Mouse (Mus musculus): ENCODE data around the gene Slc25a47.

Slc25a47 gene

DNA sequence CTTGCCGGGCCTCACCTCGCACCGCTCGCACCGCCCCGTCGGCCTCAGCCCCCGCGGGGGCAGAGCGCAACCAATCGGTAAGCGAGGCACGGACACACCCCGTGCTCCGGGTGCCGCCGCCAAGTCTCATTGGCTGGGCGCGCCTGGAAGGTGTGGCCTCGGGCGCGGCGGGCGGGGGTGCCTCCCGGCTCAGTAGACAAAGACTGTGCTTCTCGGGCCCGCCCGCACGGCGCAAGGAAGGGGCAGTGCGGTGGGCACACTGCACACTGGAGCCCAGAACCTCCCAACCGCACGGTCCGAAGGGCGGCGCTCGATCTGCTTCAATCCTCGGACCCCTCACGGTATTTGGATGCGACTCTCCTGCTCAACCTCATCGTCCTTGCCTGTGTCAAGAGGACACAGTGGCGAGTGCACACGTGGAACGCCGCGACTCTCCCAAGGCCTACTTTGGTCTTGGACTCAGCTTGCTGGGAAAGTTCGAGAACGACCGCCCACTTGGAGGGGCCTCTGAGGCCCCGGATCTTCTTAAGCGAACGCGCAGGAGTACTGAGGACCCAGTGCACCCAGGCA is at the start of gene Slc25a47, which contains the start of gene Slc25a29:
Gene Slc25a47 (plus strand): TSS at position 207 of the 570 bp plus-strand sequence.
Gene Slc25a29 (minus strand): TSS at position 44 of the 570 bp plus-strand sequence.
- peak; percentile 97 for DNase-seq (ENCODE audit: low spot score in 2 of 2)

DNA sequence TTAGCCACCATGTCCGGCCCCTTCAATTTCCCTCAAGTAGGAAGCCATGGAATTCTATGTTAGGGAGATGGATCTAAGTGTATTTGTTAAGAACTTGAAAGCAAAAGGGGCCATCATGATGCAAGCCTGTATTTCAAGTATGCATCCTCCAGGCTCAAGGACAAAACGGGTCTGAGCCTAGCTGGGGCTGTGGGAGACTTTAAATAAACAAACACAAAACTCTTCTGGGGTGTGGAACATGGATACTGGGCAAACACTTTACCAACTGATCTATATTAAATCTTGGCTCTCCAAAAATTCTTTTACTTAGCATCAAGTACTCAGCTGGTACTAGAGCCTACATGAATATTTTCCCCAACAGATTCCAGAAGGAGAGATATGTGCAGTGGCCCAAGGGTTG is 48.5 kb upstream of the Slc25a47 start:
- no peak for DNase-seq (ENCODE audit: low spot score in 2 of 2)

GRCm38 (mm10) chr12:108792152-108792545 is 43.7 kb upstream of the Slc25a47 start:
- DNase-seq (ENCODE audit: low spot score in 2 of 2): peak; percentile 67 to 83

DNA sequence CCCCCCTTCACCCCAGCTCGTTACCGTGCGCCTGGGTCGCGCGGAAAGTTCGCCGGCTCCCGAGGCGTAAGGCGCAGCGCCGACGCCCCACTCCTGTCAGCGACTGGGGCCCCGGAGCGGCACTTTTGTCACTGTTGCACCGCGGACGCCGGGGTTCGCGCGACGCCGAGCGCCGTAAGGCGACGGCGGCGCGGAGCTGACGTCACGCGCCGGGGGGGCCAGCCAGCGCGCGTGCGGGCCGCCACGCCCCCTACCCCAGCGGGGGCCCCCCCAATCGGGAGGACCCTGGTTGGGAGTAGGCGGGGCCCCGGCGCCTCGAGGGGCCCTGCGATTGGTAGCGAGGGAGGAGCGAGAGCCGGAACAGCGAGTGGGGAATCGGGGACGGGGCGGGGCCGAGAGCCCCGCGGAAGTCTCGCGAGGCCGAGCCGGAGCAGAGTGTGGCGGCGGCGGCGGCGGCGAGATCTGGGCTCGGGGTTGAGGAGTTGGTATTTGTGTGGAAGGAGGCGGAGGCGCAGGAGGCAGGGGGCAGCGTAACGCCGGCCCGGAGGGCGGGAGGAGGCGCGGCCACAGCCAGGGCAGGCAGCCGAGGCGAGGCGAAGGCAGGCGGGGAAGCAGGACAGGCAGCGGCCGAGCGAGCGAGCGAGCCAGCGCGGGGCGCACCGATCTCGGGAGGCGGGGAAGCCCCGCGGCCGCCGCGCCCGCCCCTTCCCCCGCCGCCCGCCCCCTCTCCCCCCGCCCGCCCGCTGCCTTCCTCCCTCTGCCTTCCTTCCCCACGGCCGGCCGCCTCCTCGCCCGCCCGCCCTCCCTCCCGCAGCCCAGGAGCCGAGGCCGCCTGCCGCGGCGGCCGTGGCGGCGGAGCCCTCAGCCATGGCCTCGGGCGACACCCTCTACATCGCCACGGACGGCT is 43.0 kb upstream of the Slc25a47 start, which contains the start of gene Yy1:
Gene Yy1 (plus strand): TSS at position 428 of the 907 bp plus-strand sequence.
- peak; percentile 99 to 100 for DNase-seq (ENCODE audit: low spot score in 2 of 2)

- peak; percentile 36 to 63 for DNase-seq (ENCODE audit: low spot score in 2 of 2)
Measured at GRCm38 (mm10) chr12:108793453-108793941, 42.3 kb upstream of the Slc25a47 start.

GRCm38 (mm10) chr12:108794078-108794711 is 41.7 kb upstream of the Slc25a47 start:
- peak; percentile 76 to 77 for DNase-seq (ENCODE audit: low spot score in 2 of 2)

DNA sequence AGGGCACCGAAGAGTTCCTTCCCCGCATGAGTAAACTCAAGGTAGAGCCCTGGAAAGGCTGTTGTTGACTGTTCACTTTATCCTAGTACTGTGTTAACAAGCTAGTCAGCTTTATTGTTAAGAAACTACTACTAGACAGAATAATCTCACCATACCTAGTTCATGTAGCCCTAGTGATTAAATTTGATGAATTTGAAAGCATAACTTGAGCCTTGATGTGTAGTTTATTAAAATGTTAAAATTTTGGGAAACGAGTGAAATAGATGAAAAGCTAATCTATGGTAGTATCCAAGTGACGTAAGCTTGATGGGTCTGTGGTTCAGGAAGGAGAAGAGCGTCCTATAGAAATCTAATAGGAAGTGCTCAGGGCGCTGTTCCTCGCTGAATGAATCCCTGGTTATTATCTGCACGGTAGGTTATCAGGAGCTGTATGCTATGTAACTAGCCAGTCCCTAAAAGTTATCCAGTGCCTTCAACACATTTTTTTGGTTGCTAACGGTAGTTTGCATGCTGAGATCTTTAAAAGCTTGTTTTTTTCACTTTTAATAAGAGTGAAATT is 40.8 kb upstream of the Slc25a47 start:
- no peak for DNase-seq (ENCODE audit: low spot score in 2 of 2)

DNA sequence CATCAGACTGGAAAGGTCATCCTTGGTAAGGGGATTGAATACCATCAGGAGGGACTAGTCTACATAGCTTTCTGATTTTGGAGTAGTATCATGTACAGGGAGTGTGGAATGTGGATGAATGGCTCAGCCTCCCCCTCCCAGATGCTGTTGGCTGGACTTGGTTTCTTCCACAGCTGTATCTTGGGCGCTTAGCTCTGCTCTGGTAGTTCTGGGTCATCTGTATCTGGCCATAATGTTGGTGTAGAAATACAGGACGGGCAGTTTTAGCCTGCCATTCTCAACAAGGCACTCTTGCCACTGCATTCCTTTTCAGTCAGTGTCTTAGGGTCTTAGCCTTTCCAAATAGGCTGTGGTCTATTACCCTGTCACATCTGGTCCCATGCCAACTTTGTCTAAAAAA is 34.2 kb upstream of the Slc25a47 start:
- DNase-seq (ENCODE audit: low spot score in 2 of 2): no peak

GRCm38 (mm10) chr12:108804388-108804787 is 31.5 kb upstream of the Slc25a47 start:
- DNase-seq (ENCODE audit: low spot score in 2 of 2): no peak

DNA sequence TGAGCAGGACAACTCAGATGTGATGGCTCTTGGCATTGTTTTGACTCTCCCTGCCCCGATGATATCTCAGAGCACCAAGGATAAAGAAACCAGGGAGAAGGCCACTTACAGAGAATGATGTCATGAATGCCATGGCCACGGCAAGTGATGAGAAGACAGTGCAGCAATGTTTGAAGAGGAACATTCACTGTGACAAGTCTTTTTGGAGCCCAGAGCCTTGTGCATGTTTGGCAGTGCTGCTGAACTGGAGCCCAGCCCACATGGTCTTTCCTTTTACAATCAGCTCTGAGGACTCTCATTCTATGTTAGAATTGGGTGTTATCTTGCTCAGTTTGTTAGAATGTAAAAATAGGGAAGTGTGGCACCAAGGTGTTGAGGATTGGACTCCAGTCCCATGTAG is 27.4 kb upstream of the Slc25a47 start:
- DNase-seq (ENCODE audit: low spot score in 2 of 2): no peak

- DNase-seq (ENCODE audit: low spot score in 2 of 2): no peak
Measured at GRCm38 (mm10) chr12:108809771-108810170, 26.1 kb upstream of the Slc25a47 start.

- DNase-seq (ENCODE audit: low spot score in 2 of 2): no peak
Measured at GRCm38 (mm10) chr12:108810309-108810708, 25.5 kb upstream of the Slc25a47 start.

DNA sequence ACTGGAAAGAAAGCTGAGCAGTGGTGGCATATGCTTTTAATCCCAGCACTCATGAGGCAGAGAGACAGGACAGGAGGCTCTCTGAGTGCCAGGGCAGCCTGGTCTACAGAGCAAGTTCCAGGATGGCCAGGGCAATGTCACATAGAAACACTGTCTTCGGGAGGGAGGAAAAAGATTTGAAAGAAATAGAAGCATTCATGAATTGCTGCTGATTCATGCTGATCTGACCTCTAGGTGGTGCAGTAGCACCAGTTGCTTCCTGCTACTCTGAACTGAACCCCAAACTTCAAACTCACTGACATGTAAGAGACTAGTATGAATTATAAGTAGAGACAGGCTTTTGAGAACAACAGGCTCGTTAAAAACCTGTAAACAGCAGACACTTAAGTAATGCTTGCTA is 24.7 kb upstream of the Slc25a47 start:
- no peak for DNase-seq (ENCODE audit: low spot score in 2 of 2)

DNA sequence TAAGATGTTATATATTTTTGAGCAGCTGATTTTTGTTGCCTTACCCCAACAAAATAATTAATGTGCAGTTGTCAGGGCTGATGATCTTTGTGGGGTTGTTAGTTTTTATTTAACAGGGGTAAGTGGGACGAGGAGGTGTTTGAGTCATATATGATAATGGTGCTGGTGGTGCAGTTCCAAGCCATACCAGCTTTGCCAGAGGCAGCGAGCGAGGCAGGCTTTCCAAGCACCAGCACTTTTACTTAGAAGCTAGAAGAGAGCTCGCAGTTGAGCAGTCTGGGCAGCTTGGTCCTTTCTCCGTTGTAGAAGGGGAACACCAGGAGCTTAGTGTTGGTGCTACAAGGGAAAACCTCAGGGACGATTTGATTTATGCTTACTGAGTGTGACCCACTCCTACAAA is 23.4 kb upstream of the Slc25a47 start:
- no peak for DNase-seq (ENCODE audit: low spot score in 2 of 2)

DNA sequence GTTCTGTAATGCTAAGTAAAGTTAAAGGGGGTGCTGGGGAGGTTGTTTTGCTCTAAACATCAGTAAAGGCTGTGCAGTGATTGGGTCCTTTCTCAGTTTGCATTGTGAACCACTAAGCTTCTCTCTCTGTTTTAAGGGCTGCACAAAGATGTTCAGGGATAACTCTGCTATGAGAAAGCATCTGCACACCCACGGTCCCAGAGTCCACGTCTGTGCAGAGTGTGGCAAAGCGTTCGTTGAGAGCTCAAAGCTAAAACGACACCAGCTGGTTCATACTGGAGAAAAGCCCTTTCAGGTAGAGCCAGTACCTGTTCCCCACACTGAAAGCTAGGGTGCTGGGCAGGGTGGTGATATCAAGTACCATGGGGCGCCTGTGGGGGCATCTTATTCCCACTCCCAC is 21.4 kb upstream of the Slc25a47 start:
- DNase-seq (ENCODE audit: low spot score in 2 of 2): no peak

- no peak for DNase-seq (ENCODE audit: low spot score in 2 of 2)
Measured at GRCm38 (mm10) chr12:108816569-108816968, 19.3 kb upstream of the Slc25a47 start.

GRCm38 (mm10) chr12:108820461-108820860 is 15.4 kb upstream of the Slc25a47 start:
- no peak for DNase-seq (ENCODE audit: low spot score in 2 of 2)

GRCm38 (mm10) chr12:108823036-108823435 is 12.8 kb upstream of the Slc25a47 start:
- no peak for DNase-seq (ENCODE audit: low spot score in 2 of 2)

DNA sequence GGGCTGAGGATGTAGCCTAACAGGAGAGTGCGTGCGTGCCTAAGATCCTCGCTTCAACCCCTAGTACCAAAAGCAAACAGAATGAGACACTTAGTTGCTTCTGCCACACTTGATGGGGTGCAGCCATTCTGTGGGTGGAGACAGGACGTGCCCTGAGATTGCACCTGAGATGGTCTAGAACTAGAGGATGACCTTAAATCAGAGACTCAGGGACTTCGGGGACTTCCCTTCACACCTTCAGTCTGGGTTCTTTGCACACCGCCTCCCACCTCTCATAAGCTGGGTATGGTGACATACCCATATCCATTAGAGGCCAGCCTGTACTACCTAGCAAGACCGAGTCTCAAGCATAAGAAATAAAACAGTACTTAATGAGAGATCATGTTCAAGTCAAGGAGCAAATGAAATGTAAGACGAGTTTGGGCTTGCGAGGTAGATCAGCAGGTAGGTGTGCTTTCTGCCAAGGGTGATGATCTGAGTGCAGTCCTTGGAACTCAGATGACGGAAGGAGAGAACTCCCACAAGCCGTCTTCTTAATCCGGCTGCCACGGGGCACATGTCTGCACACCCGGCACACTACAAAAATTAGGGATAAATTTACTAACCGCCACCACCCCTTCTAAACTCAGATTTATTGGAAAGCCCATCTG is 11.5 kb upstream of the Slc25a47 start:
- DNase-seq (ENCODE audit: low spot score in 2 of 2): no peak

DNA sequence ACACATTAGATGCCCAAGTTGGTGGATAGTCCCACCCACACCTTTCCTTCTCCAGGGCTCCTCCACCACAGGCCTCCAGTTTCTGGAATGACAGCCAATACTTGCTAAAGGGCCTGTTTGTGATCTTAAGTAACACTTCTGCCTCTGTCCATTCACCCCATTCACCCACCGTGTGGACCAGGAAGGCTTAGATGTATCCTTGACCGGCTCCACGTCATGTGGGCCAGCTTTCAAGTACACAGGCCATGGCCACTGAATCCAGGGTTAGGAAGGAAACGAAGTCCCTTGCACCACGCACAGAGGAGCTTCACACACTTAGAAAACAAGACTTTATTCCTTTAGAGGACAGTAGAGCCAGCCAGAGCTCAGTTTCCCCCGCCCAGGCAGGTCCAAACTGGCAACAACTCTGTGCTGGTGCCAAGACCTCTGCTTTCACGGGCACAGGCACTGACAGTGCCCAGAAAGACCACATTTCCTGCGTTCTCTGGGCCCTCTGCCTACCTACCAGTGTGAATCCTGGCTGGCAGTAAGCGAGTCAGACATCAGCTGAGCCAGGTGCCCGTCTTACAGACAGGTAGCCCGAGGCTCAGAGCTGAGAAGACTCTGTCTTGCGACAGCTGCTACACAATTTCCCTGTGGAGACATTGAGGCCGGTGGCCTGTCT is 10.2 kb upstream of the Slc25a47 start:
- DNase-seq (ENCODE audit: low spot score in 2 of 2): no peak

Data from urinary bladder, postnatal 4 days (tissue).